Mouse (Mus musculus) megakaryocyte, embryonic 14.5 days (primary cell): ENCODE measurements at regions not wholly inside any gene's neighbourhood (a gene's known extent, or its start where the extent isn't known, plus 50 kb on each side); places are given as distances from the start of the nearest gene placed in this dataset.
"Not testable (repeated sequence)": the region's sequence is repeated elsewhere in the genome, so short reads cannot be mapped to it uniquely, and the experiment has no call there.

Experiments used
- H3K27me3 ChIP-seq: replicated peaks from 2 replicates; pipeline ENCODE3; 2012; ENCODE audit warnings: inconsistent platforms
- H3K36me3 ChIP-seq: replicated peaks from 2 replicates; pipeline ENCODE3; 2012; ENCODE audit warnings: low read length, inconsistent platforms, mixed read lengths
- H3K4me1 ChIP-seq: 2 replicates; pipeline ENCODE4 v1.6.1; 2012; ENCODE audit warnings: inconsistent platforms
- H3K4me3 ChIP-seq: replicated peaks from 2 replicates; pipeline ENCODE3; 2012; ENCODE audit warnings: moderate library complexity, mild to moderate bottlenecking, inconsistent platforms
- H3K9me3 ChIP-seq: 2 replicates; pipeline ENCODE4 v1.6.1; 2012; ENCODE audit warnings: inconsistent platforms
- FLI1 ChIP-seq: IDR thresholded peaks from 2 replicates; pipeline ENCODE4 v1.6.1; 2012; ENCODE audit warnings: low read length, inconsistent platforms, mixed read lengths
- GATA1 ChIP-seq: IDR thresholded peaks from 3 replicates; pipeline ENCODE4 v1.6.1; 2012; ENCODE audit warnings: mixed read lengths, low read length, inconsistent platforms, borderline replicate concordance

- H3K36me3 ChIP-seq, result no peaks in the 10 kb centered on the region
- TF ChIP-seq GATA1, result no peak
- TF ChIP-seq FLI1, result no peak
- no peaks in the 10 kb centered on the region for H3K27me3 ChIP-seq
- H3K9me3 ChIP-seq, result no peaks in the 10 kb centered on the region
- no peaks in the 10 kb centered on the region for H3K4me1 ChIP-seq
- H3K4me3 ChIP-seq, result no peak overlapping the region
These were observed 89.1 kb upstream of the Otx2 start for GRCm38 (mm10) chr14:48762691-48763090.

- H3K4me1 ChIP-seq, result no peaks in the 10 kb centered on the region
- H3K27me3 ChIP-seq, result no peaks in the 10 kb centered on the region
- no peaks in the 10 kb centered on the region for H3K9me3 ChIP-seq
- no peaks in the 10 kb centered on the region for H3K36me3 ChIP-seq
- no peak for TF ChIP-seq GATA1
- no peak for TF ChIP-seq FLI1
- H3K4me3 ChIP-seq, result no peak overlapping the region
These were observed 87.5 kb upstream of the Otx2 start for GRCm38 (mm10) chr14:48761002-48761648.

- H3K4me3 ChIP-seq, H3K4me1 ChIP-seq, H3K9me3 ChIP-seq, H3K36me3 ChIP-seq, H3K27me3 ChIP-seq: not testable (repeated sequence)
These were observed 81.5 kb upstream of the Otx2 start for GRCm38 (mm10) chr14:48755096-48755495.

- TF ChIP-seq GATA1, result no peak
- Histone ChIP-seq H3K4me3 (no peak overlapping the region), H3K9me3 (0 out of 2 replicates have a peak, but pooled peaks cover under 1% of the 10 kb centered on the region), H3K4me1 (no peaks in the 10 kb centered on the region), H3K36me3 (no peaks in the 10 kb centered on the region), H3K27me3 (no peaks in the 10 kb centered on the region)
These were observed 80.6 kb upstream of the Otx2 start for GRCm38 (mm10) chr14:48754080-48754720.

GRCm38 (mm10) chr14:48753517-48754079, 80.0 kb upstream of the Otx2 start:
- no peaks in the 10 kb centered on the region for H3K4me1 ChIP-seq
- H3K9me3 ChIP-seq, result 0 out of 2 replicates have a peak, but pooled peaks cover 2% of the 10 kb centered on the region
- TF ChIP-seq FLI1 (no peak), GATA1 (no peak)
- H3K27me3 ChIP-seq, result no peaks in the 10 kb centered on the region
- H3K36me3 ChIP-seq, result no peaks in the 10 kb centered on the region
- H3K4me3 ChIP-seq, result no peak overlapping the region

GRCm38 (mm10) chr14:48753084-48753483, 79.5 kb upstream of the Otx2 start:
- no peaks in the 10 kb centered on the region for H3K27me3 ChIP-seq
- H3K4me3 ChIP-seq, result no peak overlapping the region
- TF ChIP-seq GATA1 (no peak), FLI1 (no peak)
- 0 out of 2 replicates have a peak, but pooled peaks cover 2% of the 10 kb centered on the region for H3K9me3 ChIP-seq
- no peaks in the 10 kb centered on the region for H3K4me1 ChIP-seq
- no peaks in the 10 kb centered on the region for H3K36me3 ChIP-seq

- TF ChIP-seq FLI1, result no peak
- no peak for TF ChIP-seq GATA1
- Histone ChIP-seq H3K27me3 (no peaks in the 10 kb centered on the region), H3K4me3 (no peak overlapping the region), H3K4me1 (no peaks in the 10 kb centered on the region), H3K36me3 (no peaks in the 10 kb centered on the region), H3K9me3 (peaks cover 3% of the 10 kb centered on the region; the same call in 1 of the 2 replicates)
These were observed 78.9 kb upstream of the Otx2 start for GRCm38 (mm10) chr14:48752579-48752905.

- TF ChIP-seq FLI1 (no peak), GATA1 (no peak)
- Histone ChIP-seq H3K36me3 (no peaks in the 10 kb centered on the region), H3K27me3 (no peaks in the 10 kb centered on the region), H3K9me3 (peaks cover 8% of the 10 kb centered on the region; the same call in 1 of the 2 replicates), H3K4me1 (no peaks in the 10 kb centered on the region), H3K4me3 (no peak overlapping the region)
These were observed 78.3 kb upstream of the Otx2 start for GRCm38 (mm10) chr14:48751751-48752578.

- H3K9me3 ChIP-seq, result peaks cover 10% of the 10 kb centered on the region; the same call in 1 of the 2 replicates
- no peaks in the 10 kb centered on the region for H3K36me3 ChIP-seq
- no peaks in the 10 kb centered on the region for H3K27me3 ChIP-seq
- TF ChIP-seq FLI1 (no peak), GATA1 (no peak)
- no peaks in the 10 kb centered on the region for H3K4me1 ChIP-seq
- H3K4me3 ChIP-seq, result no peak overlapping the region
These were observed 77.4 kb upstream of the Otx2 start for GRCm38 (mm10) chr14:48750994-48751393.

- Histone ChIP-seq H3K27me3 (no peaks in the 10 kb centered on the region), H3K9me3 (peaks cover 22% of the 10 kb centered on the region), H3K4me1 (no peaks in the 10 kb centered on the region), H3K4me3 (no peak overlapping the region), H3K36me3 (no peaks in the 10 kb centered on the region)
- no peak for TF ChIP-seq FLI1
- no peak for TF ChIP-seq GATA1
These were observed 75.4 kb upstream of the Otx2 start for GRCm38 (mm10) chr14:48748976-48749375.
